Mouse (Mus musculus) lung, embryonic 16.5 days (tissue): ENCODE data around the gene Tmem171. TPM values are rescaled to one million over a fixed set of nuclear protein-coding genes. Genes with fewer than 3 reads are reported as not detected.

ENCODE experiments used
- ATAC-seq: fragments of 200-750 bp; cut with Nextera tagmentation; 2 replicates; pipeline ENCODE4 v1.8.0; 2017; ENCODE audit warnings: low read depth, mild to moderate bottlenecking, moderate library complexity
- H3K27ac ChIP-seq: fragments of 300-500 bp; sonication (generic); 2 replicates; pipeline ENCODE4 v1.5.1; 2014; ENCODE audit warnings: mild to moderate bottlenecking, control low read depth, low read length
- H3K27me3 ChIP-seq: fragments of 300-500 bp; sonication (generic); 2 replicates; pipeline ENCODE4 v1.6.1; 2014; ENCODE audit warnings: low read depth, low read length, mixed read lengths; ENCODE audit not compliant: control insufficient read depth, insufficient read depth
- H3K36me3 ChIP-seq: fragments of 300-500 bp; sonication (generic); 2 replicates; pipeline ENCODE4 v1.6.1; 2014; ENCODE audit warnings: low read length; ENCODE audit not compliant: control insufficient read depth, insufficient read depth
- H3K4me1 ChIP-seq: fragments of 300-500 bp; sonication (generic); replicated peaks from 2 replicates; pipeline ENCODE4 v1.6.1; 2014; ENCODE audit warnings: low read length, mixed read lengths; ENCODE audit not compliant: control insufficient read depth, insufficient read depth
- H3K4me2 ChIP-seq: fragments of 300-500 bp; sonication (generic); 2 replicates; pipeline ENCODE4 v1.6.1; 2014; ENCODE audit warnings: low read depth, low read length, control low read depth
- H3K4me3 ChIP-seq: fragments of 300-500 bp; sonication (generic); 2 replicates; pipeline ENCODE4 v1.5.1; 2014; ENCODE audit warnings: mild to moderate bottlenecking, low read length, control low read depth
- H3K9ac ChIP-seq: fragments of 300-500 bp; sonication (generic); 2 replicates; pipeline ENCODE4 v1.6.1; 2014; ENCODE audit warnings: low read length, control low read depth
- H3K9me3 ChIP-seq: fragments of 300-500 bp; sonication (generic); 2 replicates; pipeline ENCODE4 v1.6.1; 2016; ENCODE audit warnings: low read length; ENCODE audit not compliant: control insufficient read depth
- WGBS: fragments of 180-500 bp; shearing (Covaris S2); extraction: QIAGEN DNeasy Blood & Tissue Kit; methylation state at CpG from one replicate; pipeline ENCODE4 v1.1.7; 2014; 5-methylcytosine and 5-hydroxymethylcytosine counted together
- polyA plus RNA-seq: library from polyadenylated mRNA; unstranded; fragments of >200 nt; fragmentation: Nextera tagmentation; extraction: Ambion mirVana; gene quantifications from 2 replicates; pipeline ENCODE4 v1.2.1, GENCODE M21; 2015

The Tmem171 gene
- polyA plus RNA-seq, 1 experiment from 2014 or later, result 24.0 TPM

- Histone ChIP-seq H3K4me2 (no peak within 1 kb of the TSS), H3K4me1 (no peaks in the 10 kb centered on the region), H3K4me3 (no peak within 1 kb of the TSS), H3K9ac (no peak within 1 kb of the TSS), H3K9me3 (0 out of 2 replicates have a peak, but pooled peaks cover 4% of the 10 kb centered on the region), H3K27ac (no peak within 1 kb of the TSS), H3K36me3 (no peaks in the 10 kb centered on the region), H3K27me3 (no peaks in the 10 kb centered on the region)
- ATAC-seq, result no peak
- 81% methylated on average over 12 of the region's 12 CpGs for WGBS
Observed at GRCm38 (mm10) chr13:98637145-98637544, 57.5 kb downstream of the Tmem171 start, which contains the start of gene Tmem174. Gene Tmem174 (minus strand): TSS chr13:98637410.

- 58% methylated on average over 18 of the region's 18 CpGs for WGBS
- H3K4me2 ChIP-seq, result no peak overlapping the region
- 0 out of 2 replicates have a peak, but pooled peaks cover 4% of the 10 kb centered on the region for H3K9me3 ChIP-seq
- H3K36me3 ChIP-seq, result no peaks in the 10 kb centered on the region
- no peaks in the 10 kb centered on the region for H3K4me1 ChIP-seq
- no peak overlapping the region for H3K27ac ChIP-seq
- no peaks in the 10 kb centered on the region for H3K27me3 ChIP-seq
- no peak overlapping the region for H3K4me3 ChIP-seq
- no peak for ATAC-seq
- H3K9ac ChIP-seq, result no peak overlapping the region
Observed at GRCm38 (mm10) chr13:98636571-98636970, 58.1 kb downstream of the Tmem171 start.

Other genes starting within 250 kb of the Tmem171 start
- 1.2 and 1.8 TPM in 2 replicates for gene Gm10320, start 202.8 kb downstream of the Tmem171 start, polyA plus RNA-seq
- gene Tmem174, start 57.4 kb downstream of the Tmem171 start, polyA plus RNA-seq, result not detected in 2 replicates
- gene Fcho2, start 120.6 kb upstream of the Tmem171 start, polyA plus RNA-seq, result 43.2 and 44.9 TPM in 2 replicates
- 48.1 and 51.0 TPM in 2 replicates for gene Tnpo1, start 231.6 kb upstream of the Tmem171 start, polyA plus RNA-seq